Mouse (Mus musculus): Measurements from ENCODE around the gene Gramd1a.
A peak's percentile ranks its signal among the peaks of the same experiment; 100 is the strongest.

DNA sequence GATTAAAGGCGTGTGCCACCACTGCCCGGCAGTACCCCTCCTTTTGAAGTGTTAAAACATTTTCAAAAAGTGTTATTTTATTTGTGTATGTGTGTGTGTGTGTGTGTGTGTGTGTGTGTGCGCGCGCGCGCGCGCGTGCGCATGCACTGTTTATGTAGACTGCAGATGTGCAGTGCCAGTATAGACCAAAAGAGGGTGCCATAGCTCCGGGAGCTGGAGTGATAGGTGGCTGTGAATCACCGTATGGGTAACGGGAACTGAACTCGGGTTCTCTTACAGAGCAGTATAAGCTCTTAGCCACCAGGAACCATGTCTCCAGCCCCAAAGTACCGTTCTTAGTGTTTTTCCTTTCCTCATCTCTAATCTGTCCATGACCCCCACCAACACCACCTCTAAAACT lies 10.8 kb downstream of the Gramd1a start:
- TF ChIP-seq POLR2A (IDR thresholded peaks at IDR 0.05; ENCODE audit: insufficient read depth, low read length) (no peak), EP300 (IDR thresholded peaks at IDR 0.05; ENCODE audit: insufficient read depth, low read depth, low read length) (no peak), CTCF (IDR thresholded peaks at IDR 0.05; ENCODE audit: low read depth, low read length) (peak; percentile 73)
